Mouse (Mus musculus) forebrain, postnatal 0 days (tissue): ENCODE results near the gene Gla. TPM values are rescaled to one million over a fixed set of nuclear protein-coding genes. Genes with fewer than 3 reads are reported as not detected.

ENCODE experiments used
- ATAC-seq: fragments of 200-750 bp; cut with Nextera tagmentation; 2 replicates; pipeline ENCODE4 v1.8.0; 2017; ENCODE audit warnings: mild to moderate bottlenecking, moderate library complexity
- DNase-seq: peaks from one replicate; pipeline ENCODE4 v3.0.0-alpha.2; 2015
- H3K27ac ChIP-seq: fragments of 300-500 bp; sonication (generic); 2 replicates; pipeline ENCODE4 v1.5.1; 2014; ENCODE audit warnings: low read depth, mild to moderate bottlenecking, antibody characterized with exemption, low read length, moderate library complexity, mixed read lengths
- H3K27me3 ChIP-seq: fragments of 300-500 bp; sonication (generic); 2 replicates; pipeline ENCODE4 v1.6.1; 2014; ENCODE audit warnings: mild to moderate bottlenecking, low read length, mixed read lengths; ENCODE audit not compliant: insufficient read depth
- H3K36me3 ChIP-seq: fragments of 300-500 bp; sonication (generic); 2 replicates; pipeline ENCODE4 v1.6.1; 2014; ENCODE audit warnings: mild to moderate bottlenecking, moderate library complexity; ENCODE audit not compliant: insufficient read depth
- H3K4me1 ChIP-seq: fragments of 300-500 bp; sonication (generic); 2 replicates; pipeline ENCODE4 v1.6.1; 2014; ENCODE audit warnings: antibody characterized with exemption; ENCODE audit not compliant: insufficient read depth
- H3K4me2 ChIP-seq: fragments of 300-500 bp; sonication (generic); 2 replicates; pipeline ENCODE4 v1.6.1; 2014; ENCODE audit warnings: low read depth, mild to moderate bottlenecking, moderate library complexity
- H3K4me3 ChIP-seq: fragments of 300-500 bp; sonication (generic); 2 replicates; pipeline ENCODE4 v1.5.1; 2014; ENCODE audit warnings: low read depth, low read length, mixed read lengths
- H3K9ac ChIP-seq: fragments of 300-500 bp; sonication (generic); 2 replicates; pipeline ENCODE4 v1.6.1; 2014; ENCODE audit warnings: mild to moderate bottlenecking
- H3K9me3 ChIP-seq: fragments of 300-500 bp; sonication (generic); 2 replicates; pipeline ENCODE4 v1.6.1; 2016; ENCODE audit warnings: low read length
- CTCF ChIP-seq: sonication (generic); IDR thresholded peaks from 2 replicates; pipeline ENCODE4 v1.5.1; 2016; ENCODE audit warnings: antibody characterized with exemption, control low read depth, low read depth
- WGBS: fragments of 180-500 bp; shearing (Covaris S2); extraction: QIAGEN DNeasy Blood & Tissue Kit; methylation state at CpG from one replicate; pipeline ENCODE4 v1.1.7; 2014; 5-methylcytosine and 5-hydroxymethylcytosine counted together
- polyA plus RNA-seq: library from polyadenylated mRNA; unstranded; fragments of >200 nt; fragmentation: Nextera tagmentation; extraction: Ambion mirVana; gene quantifications from 2 replicates; pipeline ENCODE4 v1.2.1, GENCODE M21; 2015
- total RNA-seq: library from RNA; depleted of rRNA; stranded (reverse); fragments of >200 nt; gene quantifications from 2 replicates; pipeline ENCODE4 v1.2.3, GENCODE M21; 2014

Gla gene
- total and polyA plus RNA-seq, 2 experiments from 2014 or later = 4.3 to 5.8 TPM

- no peak overlapping the region for H3K4me3 ChIP-seq
- 90% methylated on average over 5 of the region's 5 CpGs for WGBS
- TF ChIP-seq CTCF = no peak
- no peaks in the 10 kb centered on the region for H3K36me3 ChIP-seq
- no peak overlapping the region for H3K4me2 ChIP-seq
- ATAC-seq (no peak), DNase-seq (no peak)
- H3K9me3 ChIP-seq = no peaks in the 10 kb centered on the region
- H3K9ac ChIP-seq = no peak overlapping the region
- no peak overlapping the region for H3K27ac ChIP-seq
- H3K4me1 ChIP-seq = no peaks in the 10 kb centered on the region
- H3K27me3 ChIP-seq = no peaks in the 10 kb centered on the region
Measured at GRCm38 (mm10) chrX:134632710-134633109, 31.8 kb upstream of the Gla start.

GRCm38 (mm10) chrX:134628200-134628599 is 27.3 kb upstream of the Gla start:
- 91% methylated on average over 2 of the region's 2 CpGs for WGBS
- H3K4me3 ChIP-seq = no peak overlapping the region

GRCm38 (mm10) chrX:134623350-134623749 is 22.4 kb upstream of the Gla start:
- no peak for DNase-seq

More at GRCm38 (mm10) chrX:134628200-134628599, 27.3 kb upstream of the Gla start:
- no peak for TF ChIP-seq CTCF
- Histone ChIP-seq H3K4me2 (no peak overlapping the region), H3K27ac (no peak overlapping the region), H3K9ac (no peak overlapping the region), H3K4me1 (no peaks in the 10 kb centered on the region), H3K27me3 (no peaks in the 10 kb centered on the region), H3K36me3 (no peaks in the 10 kb centered on the region), H3K9me3 (no peaks in the 10 kb centered on the region)
- DNase-seq (no peak), ATAC-seq (no peak)

GRCm38 (mm10) chrX:134621685-134622084 is 20.8 kb upstream of the Gla start:
- H3K9me3 ChIP-seq = no peaks in the 10 kb centered on the region
- H3K9ac ChIP-seq = no peak overlapping the region
- no peaks in the 10 kb centered on the region for H3K27me3 ChIP-seq
- no peak overlapping the region for H3K4me2 ChIP-seq
- 82% methylated on average over 3 of the region's 3 CpGs for WGBS
- TF ChIP-seq CTCF = no peak
- no peak overlapping the region for H3K27ac ChIP-seq
- DNase-seq (no peak), ATAC-seq (no peak)
- no peaks in the 10 kb centered on the region for H3K36me3 ChIP-seq
- H3K4me1 ChIP-seq = no peaks in the 10 kb centered on the region
- H3K4me3 ChIP-seq = no peak overlapping the region

More at GRCm38 (mm10) chrX:134623350-134623749, 22.4 kb upstream of the Gla start:
- no peak overlapping the region for H3K4me3 ChIP-seq
- H3K36me3 ChIP-seq = no peaks in the 10 kb centered on the region
- ATAC-seq = no peak
- H3K4me1 ChIP-seq = no peaks in the 10 kb centered on the region
- H3K4me2 ChIP-seq = no peak overlapping the region
- H3K27ac ChIP-seq = no peak overlapping the region
- H3K27me3 ChIP-seq = no peaks in the 10 kb centered on the region
- WGBS = 88% methylated on average over 4 of the region's 4 CpGs
- H3K9me3 ChIP-seq = no peaks in the 10 kb centered on the region
- TF ChIP-seq CTCF = no peak
- H3K9ac ChIP-seq = no peak overlapping the region

GRCm38 (mm10) chrX:134620254-134620865 is 19.4 kb upstream of the Gla start:
- Histone ChIP-seq H3K9ac (peak overlapping the region; percentile 35; the same call in 1 of the 2 replicates), H3K9me3 (no peaks in the 10 kb centered on the region), H3K4me2 (0 out of 2 replicates have a peak overlapping the region, but pooled peaks have one; percentile 5), H3K27ac (peak overlapping the region; percentile 81), H3K4me3 (no peak overlapping the region), H3K27me3 (no peaks in the 10 kb centered on the region), H3K4me1 (no peaks in the 10 kb centered on the region), H3K36me3 (no peaks in the 10 kb centered on the region)
- peak; percentile 63 for DNase-seq
- TF ChIP-seq CTCF = no peak
- 32% methylated on average over 8 of the region's 8 CpGs for WGBS
- peak; percentile 89 for ATAC-seq

GRCm38 (mm10) chrX:134619695-134620094 is 18.8 kb upstream of the Gla start:
- ATAC-seq = peak; percentile 21; the same call in 1 of the 2 replicates
- H3K36me3 ChIP-seq = no peaks in the 10 kb centered on the region

GRCm38 (mm10) chrX:134614306-134614705 is 13.4 kb upstream of the Gla start:
- Histone ChIP-seq H3K9ac (no peak overlapping the region), H3K9me3 (no peaks in the 10 kb centered on the region), H3K36me3 (no peaks in the 10 kb centered on the region), H3K4me2 (no peak overlapping the region), H3K27me3 (no peaks in the 10 kb centered on the region), H3K4me1 (no peaks in the 10 kb centered on the region), H3K27ac (no peak overlapping the region), H3K4me3 (no peak overlapping the region)
- ATAC-seq (no peak), DNase-seq (no peak)
- no peak for TF ChIP-seq CTCF
- 71% methylated on average over 2 of the region's 2 CpGs for WGBS

More at GRCm38 (mm10) chrX:134619695-134620094, 18.8 kb upstream of the Gla start:
- no peaks in the 10 kb centered on the region for H3K27me3 ChIP-seq
- TF ChIP-seq CTCF = no peak
- no peaks in the 10 kb centered on the region for H3K9me3 ChIP-seq
- H3K27ac ChIP-seq = peak overlapping the region; percentile 81; the same call in 1 of the 2 replicates
- WGBS = 35% methylated on average over 9 of the region's 9 CpGs
- peak; percentile 17 for DNase-seq
- H3K4me3 ChIP-seq = no peak overlapping the region
- H3K4me2 ChIP-seq = no peak overlapping the region
- H3K4me1 ChIP-seq = no peaks in the 10 kb centered on the region
- H3K9ac ChIP-seq = no peak overlapping the region
